Mouse (Mus musculus): ENCODE data around the gene Larp6.

- TF ChIP-seq CTCF (IDR thresholded peaks at IDR 0.05) = no peak
- TF ChIP-seq EP300 (IDR thresholded peaks at IDR 0.05) = no peak
Measured at GRCm38 (mm10) chr9:60712011-60712410, 778 bp upstream of the Larp6 start.

Data from lung, postnatal 0 days (tissue).